Mouse (Mus musculus) layer of hippocampus, adult 6 months (tissue): ENCODE results near the gene Gss. TPM values are rescaled to one million over a fixed set of nuclear protein-coding genes. Genes with fewer than 3 reads are reported as not detected.
A peak's percentile ranks its signal among the peaks of the same experiment; 100 is the strongest.

ENCODE experiments used
- long read RNA-seq, 2 experiments: library from polyadenylated mRNA; unstranded; transcript quantifications; one replicate each; pipeline ENCODE4 v2.0.0; 2019 to 2020
- microRNA-seq: library from miRNA; unstranded; fragments of <30 nt; microRNA quantifications from one replicate; pipeline ENCODE4 v1.2.0, GENCODE M21; 2020
- polyA plus RNA-seq: library from polyadenylated mRNA; unstranded; fragments of <200 nt; fragmentation: Nextera tagmentation; gene quantifications from 2 replicates; pipeline ENCODE4 v1.2.3, GENCODE M21; 2021

Gss gene
- 13.4 and 16.8 TPM in 2 replicates for polyA plus RNA-seq
- long read RNA-seq, experiment 1, transcript Gss-201 (13 exons, 1,963 nt): major isoform, 17 of 24 reads
- long read RNA-seq, experiment 1, partial matches to known transcripts: 6 of 24 reads
- long read RNA-seq, experiment 1, other reads (novel, unspliced or antisense): 1 of 24 reads
- long read RNA-seq, experiment 2, transcript Gss-201 (13 exons, 1,963 nt): major isoform, 122 of 148 reads
- long read RNA-seq, experiment 2, transcript Gss-203 (12 exons, 1,724 nt): minor isoform, 6 of 148 reads
- long read RNA-seq, experiment 2, partial matches to known transcripts: 8 of 148 reads
- long read RNA-seq, experiment 2, other reads (novel, unspliced or antisense): 10 of 148 reads

GRCm38 (mm10) chr2:155592137-155592853, at the start of gene Gss:
Gene Gss, minus strand, starts transcription at chr2:155592810.

DNA sequence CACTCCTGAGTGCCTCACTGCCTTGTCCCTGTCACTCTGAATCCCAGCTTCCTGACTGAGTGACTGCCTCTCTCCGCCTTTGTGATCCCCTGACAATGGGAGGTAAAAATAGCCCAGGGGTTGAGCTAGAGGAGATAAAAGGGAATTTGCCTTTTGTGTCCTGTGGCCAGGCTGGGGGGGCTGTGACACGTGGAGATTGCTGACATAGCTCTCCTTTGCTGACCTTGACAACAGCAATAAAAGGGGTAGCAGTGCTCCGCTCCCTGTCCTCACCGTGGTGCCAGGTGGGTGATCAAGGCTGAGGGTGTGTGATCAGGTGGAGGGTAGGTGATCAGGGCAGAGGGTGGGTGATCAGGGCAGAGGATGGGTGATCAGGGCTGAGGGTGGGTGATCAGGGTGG, 18.4 kb upstream of the Gss start, which contains the start of gene Myh7b:
TSS of gene Myh7b (plus strand) at position 235 of the 400 bp plus-strand sequence.

DNA sequence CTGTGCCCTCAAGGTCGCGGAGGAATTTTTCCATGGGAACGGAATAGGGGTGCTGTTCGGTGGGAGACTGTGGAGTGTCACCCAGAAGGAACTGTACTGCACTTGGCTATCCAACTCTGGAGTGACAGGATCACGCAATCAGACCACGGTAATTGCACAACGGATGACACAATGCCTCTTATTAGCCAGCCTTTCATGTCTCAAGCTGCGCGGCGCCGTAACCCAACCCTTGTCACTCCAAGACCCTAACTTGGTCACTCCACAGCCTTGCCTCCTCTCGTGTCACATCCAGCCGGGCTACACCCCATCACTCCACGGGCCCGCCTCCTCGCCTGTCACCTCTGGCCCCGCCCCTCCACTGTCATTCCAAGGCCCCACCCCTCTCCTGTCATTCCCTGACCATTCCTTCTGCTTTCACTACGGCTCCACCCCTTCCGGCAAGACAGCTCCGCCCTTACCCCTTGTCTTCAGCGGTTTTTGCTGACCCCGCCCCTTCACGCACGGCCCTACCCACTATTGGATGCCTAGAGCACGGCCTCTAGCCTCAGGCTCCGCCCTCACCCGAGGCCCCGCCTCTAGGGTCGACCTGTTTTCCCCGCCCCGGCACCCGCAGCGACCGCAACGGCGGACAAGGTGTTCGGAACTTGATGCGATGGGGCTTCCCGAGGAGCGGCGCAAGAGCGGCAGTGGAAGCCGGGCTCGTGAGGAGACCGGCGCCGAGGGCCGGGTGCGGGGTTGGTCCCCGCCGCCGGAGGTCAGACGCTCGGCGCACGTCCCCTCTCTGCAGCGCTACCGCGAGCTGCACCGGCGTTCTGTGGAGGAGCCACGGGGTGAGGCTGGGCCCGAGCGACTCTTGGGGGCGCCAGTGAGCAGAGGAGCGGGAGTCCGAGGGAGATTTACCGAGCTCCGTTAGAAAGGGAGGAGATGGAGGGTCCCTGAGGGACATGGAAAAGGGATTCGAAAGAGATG, 74.9 kb downstream of the Gss start, which contains the start of the genes Acss2 and Ggt7:
TSS of gene Acss2 (plus strand) at position 494 of the 969 bp plus-strand sequence.
TSS of gene Ggt7 (minus strand) at position 783 of the 969 bp plus-strand sequence.

Small RNA genes within 50 kb of the gene (microRNA-seq; reads per million reads assigned to microRNA genes)
- 5.2 reads per million, percentile 18 among the genes with 10 or more reads in this experiment for gene Mir499

Other genes with a start within 250 kb of the Gss start
- gene Pigu, start 235.4 kb downstream of the Gss start, polyA plus RNA-seq: 12.1 and 12.5 TPM in 2 replicates
- gene Trp53inp2, start 211.8 kb downstream of the Gss start, polyA plus RNA-seq: 114 and 153 TPM in 2 replicates
- 6.0 and 6.3 TPM in 2 replicates for gene Ncoa6, start 118.9 kb downstream of the Gss start, polyA plus RNA-seq
- gene Acss2, start 74.9 kb downstream of the Gss start, polyA plus RNA-seq: 33.6 and 34.2 TPM in 2 replicates
- gene Ggt7, start 74.6 kb downstream of the Gss start, polyA plus RNA-seq: 69.8 and 70.5 TPM in 2 replicates
- 0.83 and 1.4 TPM in 2 replicates for gene Myh7b, start 18.4 kb upstream of the Gss start, polyA plus RNA-seq
- 69.8 and 77.9 TPM in 2 replicates for gene Trpc4ap, start 99.6 kb upstream of the Gss start, polyA plus RNA-seq
- 25.6 and 26.2 TPM in 2 replicates for gene Edem2, start 136.7 kb upstream of the Gss start, polyA plus RNA-seq
- not detected in 2 replicates for gene Gm17581, start 143.1 kb upstream of the Gss start, polyA plus RNA-seq
- 0.56 and 0.78 TPM in 2 replicates for gene Procr, start 158.3 kb upstream of the Gss start, polyA plus RNA-seq
- gene Mmp24, start 182.5 kb upstream of the Gss start, polyA plus RNA-seq: 2.3 and 2.6 TPM in 2 replicates
- gene BC029722, start 226.6 kb upstream of the Gss start, polyA plus RNA-seq: 105 and 107 TPM in 2 replicates
- gene Eif6, start 234.1 kb upstream of the Gss start, polyA plus RNA-seq: 103 and 105 TPM in 2 replicates
- gene Fam83c, start 242.0 kb upstream of the Gss start, polyA plus RNA-seq: 0.04 TPM in 1 of 2 replicates, not detected in the other